Mouse (Mus musculus): Measurements from ENCODE around the gene Eif3k.

DNA sequence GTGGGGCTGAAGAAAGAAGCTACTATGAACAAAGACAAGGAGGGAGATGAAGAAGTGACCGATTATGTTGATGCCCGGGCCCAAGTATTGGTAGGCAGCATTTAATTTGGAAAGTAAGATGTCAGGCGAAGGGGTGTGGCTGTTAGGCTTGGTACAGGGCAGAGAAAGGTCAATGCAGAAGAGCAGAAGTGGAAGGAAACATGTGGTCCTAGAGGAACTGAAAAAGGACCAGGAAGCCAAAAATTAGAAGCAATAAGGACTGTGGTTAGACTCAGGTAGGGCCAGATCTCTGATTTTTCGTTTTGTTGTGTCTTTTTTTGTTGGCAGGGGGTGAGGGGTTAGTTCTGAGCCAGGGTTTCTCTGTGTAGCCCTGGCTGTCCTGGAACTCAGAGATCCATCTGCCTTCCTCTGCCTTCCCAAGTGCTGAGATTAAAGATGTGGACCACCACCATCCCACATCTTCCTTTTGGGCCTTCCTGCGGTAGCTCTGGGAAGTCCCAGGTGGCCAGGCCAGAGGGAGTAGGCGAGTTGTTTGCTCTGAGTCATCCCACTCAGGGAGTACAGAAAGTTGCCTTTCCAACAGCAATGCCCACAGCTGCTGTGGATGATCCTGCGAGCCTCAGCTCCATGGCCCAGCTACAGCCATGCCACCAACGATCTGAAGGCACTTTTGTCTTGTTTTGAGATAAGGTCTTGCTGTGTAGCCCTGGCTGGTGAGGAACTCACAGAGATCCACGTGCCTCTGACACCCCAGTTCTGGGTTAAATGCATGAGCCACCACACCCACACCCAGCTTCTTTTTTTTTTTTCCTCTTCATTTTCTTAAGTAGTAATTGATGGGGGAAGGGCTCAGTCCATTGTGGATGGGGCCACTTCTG, 25.8 kb upstream of the Eif3k start:
- TF ChIP-seq GATA1 (IDR thresholded peaks at IDR 0.05; ENCODE audit: low read depth, low read length): peak; percentile 24; the same call in 1 of the 2 replicates
- no peak for TF ChIP-seq POLR2A (IDR thresholded peaks at IDR 0.05; ENCODE audit: control insufficient read depth in 1 of 2, insufficient read depth in 1 of 2, low read depth in 1 of 2, low read length in 2 of 2, poor library complexity in 1 of 2)
- TF ChIP-seq ZC3H11A (IDR thresholded peaks at IDR 0.05; ENCODE audit: low read depth, low read length): no peak
- no peak for TF ChIP-seq HCFC1 (IDR thresholded peaks at IDR 0.05; ENCODE audit: low read depth, low read length)
- no peak for TF ChIP-seq SMC3 (IDR thresholded peaks at IDR 0.05; ENCODE audit: low read depth, low read length)
- TF ChIP-seq BHLHE40 (IDR thresholded peaks at IDR 0.05; ENCODE audit: borderline replicate concordance, low read depth, low read length): peak; percentile 50; the same call in 1 of the 2 replicates
- TF ChIP-seq KAT2A (conservative IDR thresholded peaks at IDR 0.05; ENCODE audit: low read depth, low read length): no peak
- TF ChIP-seq UBTF (IDR thresholded peaks at IDR 0.05; ENCODE audit: borderline replicate concordance, insufficient read depth, low read depth, low read length): no peak
- TF ChIP-seq GABPA (IDR thresholded peaks at IDR 0.05; ENCODE audit: low read depth, low read length): no peak
- no peak for TF ChIP-seq MEF2A (IDR thresholded peaks at IDR 0.05; ENCODE audit: extremely low read depth, insufficient replicate concordance, low read depth, low read length, poor library complexity, severe bottlenecking)
- TF ChIP-seq USF2 (IDR thresholded peaks at IDR 0.05; ENCODE audit: borderline replicate concordance in 1 of 2, insufficient read depth in 1 of 2, low read depth in 1 of 2, low read length in 2 of 2): no peak

Measured in MEL (cell line).